Mouse (Mus musculus) embryo, embryonic 10.5 days (tissue): ENCODE results near the gene Olfr361.
"Not testable (repeated sequence)": the region's sequence is repeated elsewhere in the genome, so short reads cannot be mapped to it uniquely, and the experiment has no call there.

Experiments
- DNase-seq: peaks from one replicate; pipeline ENCODE4 v3.0.0-alpha.2; 2015; ENCODE audit warnings: low spot score

Gene Olfr361

DNA sequence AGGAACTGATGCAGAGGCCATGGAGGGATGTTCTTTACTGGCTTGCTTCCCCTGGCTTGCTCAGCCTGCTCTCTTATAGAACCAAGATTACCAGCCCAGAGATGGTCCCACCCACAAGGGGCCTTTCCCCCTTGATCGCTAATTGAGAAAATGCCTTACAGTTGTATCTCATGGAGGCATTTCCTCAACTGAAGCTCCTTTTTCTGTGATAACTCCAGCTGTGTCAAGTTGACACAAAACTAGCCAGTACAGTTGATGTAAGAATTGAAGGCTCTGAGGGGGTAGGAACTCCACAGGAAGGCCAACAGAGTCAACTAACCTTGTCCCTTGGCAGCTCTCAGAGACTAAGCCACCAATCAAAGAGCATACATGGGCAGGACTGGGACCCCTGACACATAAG, at the start of gene Olfr361:
Gene Olfr361, minus strand, starts transcription at position 101 of the 400 bp plus-strand sequence.
- not testable (repeated sequence) for DNase-seq

- no peak for DNase-seq
Measured at GRCm38 (mm10) chr2:37117810-37118209, 28.7 kb upstream of the Olfr361 start, which contains the start of gene Olfr362. Gene Olfr362 (minus strand): TSS chr2:37117910.

DNA sequence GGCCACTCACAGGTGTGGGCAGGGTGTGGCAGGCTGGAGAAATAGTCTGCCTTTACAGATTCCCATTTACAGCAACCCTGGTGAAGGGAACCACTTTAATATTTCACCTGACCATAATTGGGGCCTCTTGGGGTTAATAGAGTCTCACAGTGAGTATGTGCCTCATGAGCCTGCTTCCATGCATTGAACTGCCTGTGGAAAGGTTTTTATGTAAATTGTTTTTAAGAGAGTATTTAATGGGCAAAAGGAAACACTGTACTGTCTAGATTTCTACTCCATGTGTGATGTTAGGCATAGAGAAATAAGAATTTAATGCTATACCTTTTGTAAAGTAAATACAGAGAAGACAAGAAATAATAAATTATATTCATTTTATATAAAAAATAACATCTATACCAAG, 23.6 kb downstream of the Olfr361 start, which contains the start of gene Olfr360:
Gene Olfr360, plus strand, starts transcription at position 301 of the 400 bp plus-strand sequence.
- no peak for DNase-seq
